Mouse (Mus musculus): ENCODE results near the gene Hdhd5. TPM values are rescaled to one million over a fixed set of nuclear protein-coding genes. Genes with fewer than 3 reads are reported as not detected.

Hdhd5 gene
- polyA plus RNA-seq, 1 experiment from 2014 or later = 15.1 TPM

DNA sequence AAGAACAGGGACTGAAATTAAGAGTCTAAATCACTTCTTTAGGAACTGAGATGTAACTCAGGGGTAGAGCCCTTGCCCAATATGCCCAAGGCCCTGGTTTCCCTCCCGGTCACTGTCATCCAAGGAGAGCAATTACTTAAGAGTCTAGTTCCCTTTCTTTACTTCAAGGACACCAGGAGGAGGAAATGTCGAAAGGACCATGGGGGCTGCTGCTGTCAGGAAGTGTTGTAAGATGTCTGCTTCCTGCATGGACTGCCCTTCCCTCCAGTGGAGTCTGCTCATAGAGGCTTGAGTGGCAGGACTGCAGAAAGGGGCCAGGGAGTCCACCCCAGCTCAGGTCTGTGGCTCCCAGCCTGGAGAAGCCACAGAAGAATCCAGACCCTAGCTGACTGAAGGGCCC, 51.8 kb downstream of the Hdhd5 start:
- Histone ChIP-seq H3K36me3 (peaks cover 49% of the 10 kb centered on the region), H3K4me1 (replicated peaks) (peaks cover 6% of the 10 kb centered on the region), H3K9me3 (no peaks in the 10 kb centered on the region), H3K9ac (no peak overlapping the region), H3K27ac (replicated peaks) (no peak overlapping the region), H3K4me3 (no peak overlapping the region), H3K27me3 (no peaks in the 10 kb centered on the region), H3K4me2 (no peak overlapping the region)
- 80% methylated on average over 2 of the region's 2 CpGs for WGBS
- ATAC-seq (ENCODE audit: low read depth) = no peak

- ATAC-seq (ENCODE audit: low read depth) = no peak
- no peaks in the 10 kb centered on the region for H3K9me3 ChIP-seq
- H3K9ac ChIP-seq = no peak overlapping the region
- H3K4me3 ChIP-seq = no peak overlapping the region
- H3K27me3 ChIP-seq = no peaks in the 10 kb centered on the region
- 83% methylated on average over 8 of the region's 8 CpGs for WGBS
- peaks cover 46% of the 10 kb centered on the region for H3K4me1 ChIP-seq (replicated peaks)
- peaks cover 30% of the 10 kb centered on the region for H3K36me3 ChIP-seq
- H3K27ac ChIP-seq (replicated peaks) = no peak overlapping the region
- no peak overlapping the region for H3K4me2 ChIP-seq
Measured at GRCm38 (mm10) chr6:120475288-120475687, 55.8 kb downstream of the Hdhd5 start.

DNA sequence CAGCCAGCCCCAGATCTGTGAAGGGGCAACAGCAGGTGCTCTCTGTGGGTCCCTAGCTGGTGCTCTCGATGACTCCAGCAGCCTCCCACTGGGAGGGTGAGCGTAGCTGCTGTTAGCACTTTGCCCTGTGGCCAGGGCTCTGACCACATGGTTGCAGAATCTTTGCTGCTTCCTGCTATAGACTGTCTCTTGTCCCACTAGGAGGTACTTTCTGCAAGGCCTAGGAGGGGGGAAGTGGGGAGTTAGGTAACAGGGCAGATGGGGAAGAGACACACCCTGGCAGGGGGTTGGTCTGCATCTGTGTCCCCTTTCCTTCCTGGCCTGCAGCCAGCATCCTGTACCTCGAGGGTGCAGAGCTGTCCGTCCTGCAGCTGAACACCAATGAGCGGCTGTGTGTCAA, 57.7 kb downstream of the Hdhd5 start:
- Histone ChIP-seq H3K36me3 (peaks cover 11% of the 10 kb centered on the region; the same call in 1 of the 2 replicates), H3K27ac (replicated peaks) (peak overlapping the region; percentile 93), H3K27me3 (no peaks in the 10 kb centered on the region), H3K4me1 (replicated peaks) (peaks cover 56% of the 10 kb centered on the region), H3K4me3 (no peak overlapping the region), H3K9ac (no peak overlapping the region), H3K9me3 (no peaks in the 10 kb centered on the region), H3K4me2 (0 out of 2 replicates have a peak overlapping the region, but pooled peaks have one; percentile 7)
- 18% methylated on average over 5 of the region's 5 CpGs for WGBS
- peak; percentile 20 for ATAC-seq (ENCODE audit: low read depth)

GRCm38 (mm10) chr6:120472455-120473140, 58.5 kb downstream of the Hdhd5 start:
- H3K9ac ChIP-seq = 0 out of 2 replicates have a peak overlapping the region, but pooled peaks have one; percentile 26
- peak; percentile 58 for ATAC-seq (ENCODE audit: low read depth)
- H3K4me3 ChIP-seq = no peak overlapping the region
- peak overlapping the region; percentile 27 for H3K4me2 ChIP-seq
- peaks cover 56% of the 10 kb centered on the region for H3K4me1 ChIP-seq (replicated peaks)
- 0 out of 2 replicates have a peak, but pooled peaks cover 3% of the 10 kb centered on the region for H3K36me3 ChIP-seq
- peak overlapping the region; percentile 93 for H3K27ac ChIP-seq (replicated peaks)
- no peaks in the 10 kb centered on the region for H3K27me3 ChIP-seq
- WGBS = 10% methylated on average over 8 of the region's 8 CpGs
- H3K9me3 ChIP-seq = no peaks in the 10 kb centered on the region

- peak overlapping the region; percentile 93 for H3K27ac ChIP-seq (replicated peaks)
- WGBS = 2% methylated on average over 5 of the region's 5 CpGs
- peak; percentile 87 for ATAC-seq (ENCODE audit: low read depth)
- peak overlapping the region; percentile 27 for H3K4me2 ChIP-seq
- 0 out of 2 replicates have a peak, but pooled peaks cover 3% of the 10 kb centered on the region for H3K36me3 ChIP-seq
- no peak overlapping the region for H3K4me3 ChIP-seq
- H3K9me3 ChIP-seq = no peaks in the 10 kb centered on the region
- no peaks in the 10 kb centered on the region for H3K27me3 ChIP-seq
- H3K9ac ChIP-seq = 0 out of 2 replicates have a peak overlapping the region, but pooled peaks have one; percentile 26
- peaks cover 56% of the 10 kb centered on the region for H3K4me1 ChIP-seq (replicated peaks)
Measured at GRCm38 (mm10) chr6:120471991-120472441, 59.1 kb downstream of the Hdhd5 start.

DNA sequence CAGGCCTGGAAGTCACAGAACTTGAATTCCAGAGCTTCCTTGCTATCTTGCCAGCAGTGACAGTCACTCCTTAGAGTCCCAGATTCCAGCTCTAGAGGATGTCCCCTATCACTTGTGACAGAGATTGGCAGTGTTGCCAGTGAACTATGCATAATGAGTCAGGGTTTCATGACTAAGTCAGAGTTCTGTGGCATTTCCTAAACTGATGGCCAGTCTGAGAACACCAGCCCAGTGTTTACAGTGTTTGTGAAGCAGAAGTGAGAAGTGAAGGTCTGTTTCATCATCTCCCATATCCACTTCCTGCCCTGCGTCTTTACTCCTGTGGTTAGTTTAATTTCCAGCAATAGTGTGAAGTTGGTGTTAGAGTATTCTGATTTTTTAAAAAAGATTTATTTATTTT, 60.5 kb downstream of the Hdhd5 start:
- H3K36me3 ChIP-seq = no peaks in the 10 kb centered on the region
- 93% methylated on average over 1 of the region's 1 CpGs for WGBS
- H3K9me3 ChIP-seq = no peaks in the 10 kb centered on the region
- H3K4me3 ChIP-seq = no peak overlapping the region
- no peak overlapping the region for H3K4me2 ChIP-seq
- H3K4me1 ChIP-seq (replicated peaks) = peaks cover 56% of the 10 kb centered on the region
- H3K9ac ChIP-seq = no peak overlapping the region
- H3K27me3 ChIP-seq = no peaks in the 10 kb centered on the region
- peak overlapping the region; percentile 93 for H3K27ac ChIP-seq (replicated peaks)
- no peak for ATAC-seq (ENCODE audit: low read depth)

GRCm38 (mm10) chr6:120469770-120470169, 61.3 kb downstream of the Hdhd5 start:
- ATAC-seq (ENCODE audit: low read depth) = no peak
- H3K9me3 ChIP-seq = no peaks in the 10 kb centered on the region
- peak overlapping the region; percentile 93; the same call in 1 of the 2 replicates for H3K27ac ChIP-seq (replicated peaks)
- no peak overlapping the region for H3K9ac ChIP-seq
- H3K27me3 ChIP-seq = peaks cover 6% of the 10 kb centered on the region
- no peak overlapping the region for H3K4me2 ChIP-seq
- peaks cover 55% of the 10 kb centered on the region for H3K4me1 ChIP-seq (replicated peaks)
- no peaks in the 10 kb centered on the region for H3K36me3 ChIP-seq
- H3K4me3 ChIP-seq = no peak overlapping the region

DNA sequence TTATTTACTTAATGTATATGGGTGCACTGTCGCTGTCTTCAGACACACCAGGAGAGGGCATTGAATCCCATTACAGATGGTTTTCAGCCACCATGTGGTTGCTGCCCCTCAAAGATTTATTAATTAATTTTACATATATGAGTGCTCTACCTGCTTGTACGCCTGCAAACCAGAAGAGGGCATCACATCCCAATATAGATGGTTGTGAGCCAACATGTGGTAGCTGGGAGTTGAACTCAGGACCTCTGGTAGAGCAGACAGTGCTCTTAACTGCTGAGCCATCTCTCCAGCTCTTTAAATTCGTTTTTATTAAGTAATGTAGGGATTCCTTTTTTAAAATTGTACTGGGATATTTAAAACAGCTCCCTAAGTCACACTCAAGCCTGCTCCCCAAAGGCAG, 61.9 kb downstream of the Hdhd5 start:
- Histone ChIP-seq H3K27me3 (peaks cover 11% of the 10 kb centered on the region), H3K4me2 (no peak overlapping the region), H3K4me1 (replicated peaks) (peaks cover 56% of the 10 kb centered on the region), H3K9ac (no peak overlapping the region), H3K36me3 (no peaks in the 10 kb centered on the region), H3K9me3 (no peaks in the 10 kb centered on the region), H3K4me3 (no peak overlapping the region), H3K27ac (replicated peaks) (0 out of 2 replicates have a peak overlapping the region, but pooled peaks have one; percentile 93)
- 68% methylated on average over 3 of the region's 3 CpGs for WGBS
- no peak for ATAC-seq (ENCODE audit: low read depth)

DNA sequence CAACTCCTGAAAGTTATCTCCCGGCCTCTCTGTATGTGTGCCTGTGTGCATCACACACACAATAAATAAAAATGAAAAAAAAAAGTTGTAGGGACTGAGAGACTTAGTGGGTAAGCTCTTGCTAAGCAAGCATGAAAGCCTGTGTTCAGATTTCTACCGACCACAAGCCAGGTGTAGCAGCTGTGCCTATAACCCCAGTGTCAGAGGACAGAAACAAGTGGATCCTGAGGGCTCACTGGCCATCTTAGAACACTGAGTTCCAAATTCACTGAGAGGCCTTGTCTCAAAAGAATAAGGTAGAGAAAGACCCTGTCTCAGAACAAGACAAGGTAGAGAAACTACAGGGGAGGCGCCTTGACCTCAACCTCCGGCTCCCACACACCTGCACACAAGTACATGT, 62.9 kb downstream of the Hdhd5 start:
- Histone ChIP-seq H3K4me1 (replicated peaks) (peaks cover 56% of the 10 kb centered on the region), H3K9me3 (no peaks in the 10 kb centered on the region), H3K36me3 (no peaks in the 10 kb centered on the region), H3K4me2 (no peak overlapping the region), H3K9ac (no peak overlapping the region), H3K27ac (replicated peaks) (no peak overlapping the region), H3K27me3 (peaks cover 21% of the 10 kb centered on the region), H3K4me3 (no peak overlapping the region)
- 90% methylated on average over 4 of the region's 4 CpGs for WGBS
- no peak for ATAC-seq (ENCODE audit: low read depth)

DNA sequence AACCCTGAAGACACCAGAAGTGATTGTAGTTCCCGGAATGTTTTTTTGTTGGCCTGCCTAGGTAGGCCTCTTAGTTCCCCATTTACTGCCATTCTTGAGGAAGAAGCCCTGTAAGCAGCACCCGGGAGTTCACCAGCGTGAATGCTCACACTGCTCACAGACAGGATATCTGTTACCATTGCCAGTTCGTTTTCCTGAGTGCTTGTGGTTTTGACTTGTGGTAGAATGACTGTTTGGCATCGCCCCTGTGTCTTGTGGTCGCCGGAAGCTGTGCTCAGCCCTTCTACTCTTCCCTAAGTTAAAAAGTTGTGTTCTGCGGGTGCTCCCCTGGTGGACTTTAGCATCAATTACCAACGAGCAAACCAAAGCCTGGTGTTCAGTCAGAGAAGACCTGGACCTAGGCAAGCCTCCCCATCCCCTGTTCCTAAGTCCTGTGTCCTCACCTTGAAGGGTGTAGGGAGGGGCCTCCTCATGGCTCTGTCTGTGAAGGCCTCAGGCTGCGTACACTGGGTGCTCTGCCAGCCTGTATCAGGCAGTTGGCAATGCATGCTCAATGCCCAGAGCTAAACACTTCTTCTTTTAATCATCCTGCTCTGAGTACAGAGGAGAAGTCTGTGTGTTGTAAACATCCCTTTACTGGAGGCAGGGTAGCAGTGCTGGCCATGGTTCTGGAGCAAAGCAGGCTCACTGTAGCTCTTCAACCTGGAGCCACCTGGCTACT, 64.3 kb downstream of the Hdhd5 start:
- ATAC-seq (ENCODE audit: low read depth) = no peak
- WGBS = 75% methylated on average over 10 of the region's 10 CpGs

GRCm38 (mm10) chr6:120465393-120465792, 65.7 kb downstream of the Hdhd5 start:
- WGBS = 35% methylated on average over 4 of the region's 4 CpGs
- Histone ChIP-seq H3K4me1 (replicated peaks) (peaks cover 33% of the 10 kb centered on the region), H3K4me2 (no peak overlapping the region), H3K27ac (replicated peaks) (no peak overlapping the region), H3K36me3 (no peaks in the 10 kb centered on the region), H3K9ac (no peak overlapping the region), H3K9me3 (no peaks in the 10 kb centered on the region), H3K4me3 (no peak overlapping the region), H3K27me3 (peaks cover 49% of the 10 kb centered on the region)
- ATAC-seq (ENCODE audit: low read depth) = no peak

More for the DNA sequence above, 64.3 kb downstream of the Hdhd5 start:
- Histone ChIP-seq H3K9ac (no peak overlapping the region), H3K27me3 (peaks cover 36% of the 10 kb centered on the region), H3K9me3 (no peaks in the 10 kb centered on the region), H3K4me1 (replicated peaks) (peaks cover 46% of the 10 kb centered on the region), H3K4me2 (no peak overlapping the region), H3K36me3 (no peaks in the 10 kb centered on the region), H3K27ac (replicated peaks) (no peak overlapping the region), H3K4me3 (no peak overlapping the region)

GRCm38 (mm10) chr6:120464406-120464939, 66.6 kb downstream of the Hdhd5 start:
- no peaks in the 10 kb centered on the region for H3K36me3 ChIP-seq
- peak overlapping the region; percentile 65 for H3K4me2 ChIP-seq
- H3K9me3 ChIP-seq = no peaks in the 10 kb centered on the region
- peaks cover 50% of the 10 kb centered on the region for H3K27me3 ChIP-seq
- no peak overlapping the region for H3K27ac ChIP-seq (replicated peaks)
- ATAC-seq (ENCODE audit: low read depth) = no peak
- H3K4me1 ChIP-seq (replicated peaks) = peaks cover 23% of the 10 kb centered on the region
- WGBS = 59% methylated on average over 9 of the region's 9 CpGs
- H3K9ac ChIP-seq = 0 out of 2 replicates have a peak overlapping the region, but pooled peaks have one; percentile 23
- peak overlapping the region; percentile 63 for H3K4me3 ChIP-seq
